Mouse (Mus musculus) brain, embryonic 14.5 days (tissue): ENCODE results near the gene Pknox2. TPM values are rescaled to one million over a fixed set of nuclear protein-coding genes. Genes with fewer than 3 reads are reported as not detected.

Experiments
- DNase-seq: peaks from one replicate; pipeline ENCODE4 v3.0.0-alpha.2; 2011; ENCODE audit warnings: low read depth
- CTCF ChIP-seq: fragments of 200-500 bp; IDR thresholded peaks from 2 replicates; pipeline ENCODE4 v1.5.1; 2012; ENCODE audit warnings: inconsistent platforms, mild to moderate bottlenecking, moderate library complexity, borderline replicate concordance; ENCODE audit not compliant: insufficient read depth, insufficient read length; ENCODE audit errors: extremely low read depth
- POLR2A ChIP-seq: fragments of 200-500 bp; IDR thresholded peaks from 2 replicates; pipeline ENCODE4 v1.6.1; 2012; ENCODE audit warnings: mild to moderate bottlenecking, inconsistent platforms, borderline replicate concordance; ENCODE audit not compliant: poor library complexity, insufficient read depth, insufficient read length, severe bottlenecking; ENCODE audit errors: extremely low read depth
- polyA plus RNA-seq: library from polyadenylated mRNA; depleted of rRNA; stranded (reverse); fragments of >200 nt; gene quantifications from 2 replicates; pipeline ENCODE4 v1.2.3, GENCODE M21; 2012

Gene Pknox2
- polyA plus RNA-seq, 1 experiment: 38.3 TPM

GRCm38 (mm10) chr9:37008090-37008489 lies 139.1 kb downstream of the Pknox2 start:
- TF ChIP-seq POLR2A (no peak), CTCF (no peak)

GRCm38 (mm10) chr9:37004676-37005075 lies 142.5 kb downstream of the Pknox2 start:
- TF ChIP-seq POLR2A (no peak), CTCF (no peak)
- no peak for DNase-seq

More at GRCm38 (mm10) chr9:37008090-37008489, 139.1 kb downstream of the Pknox2 start:
- no peak for DNase-seq

GRCm38 (mm10) chr9:37001935-37002535 lies 145.2 kb downstream of the Pknox2 start:
- TF ChIP-seq POLR2A: no peak
- no peak for TF ChIP-seq CTCF
- peak; percentile 94 for DNase-seq

GRCm38 (mm10) chr9:36999393-36999792 lies 147.8 kb downstream of the Pknox2 start:
- no peak for TF ChIP-seq CTCF
- TF ChIP-seq POLR2A: no peak
- DNase-seq: no peak

- TF ChIP-seq POLR2A: no peak
- TF ChIP-seq CTCF: no peak
- peak; percentile 53 for DNase-seq
Observed at GRCm38 (mm10) chr9:36990626-36991368, 156.4 kb downstream of the Pknox2 start.

- no peak for DNase-seq
- TF ChIP-seq CTCF (no peak), POLR2A (no peak)
Observed at GRCm38 (mm10) chr9:36989991-36990390, 157.2 kb downstream of the Pknox2 start.

GRCm38 (mm10) chr9:36985233-36985632 lies 162.0 kb downstream of the Pknox2 start:
- no peak for TF ChIP-seq POLR2A
- TF ChIP-seq CTCF: no peak

GRCm38 (mm10) chr9:36976596-36977362 lies 170.4 kb downstream of the Pknox2 start:
- no peak for TF ChIP-seq POLR2A
- peak; percentile 42; the same call in 1 of the 2 replicates for TF ChIP-seq CTCF
- DNase-seq: no peak

More at GRCm38 (mm10) chr9:36985233-36985632, 162.0 kb downstream of the Pknox2 start:
- DNase-seq: peak; percentile 63

- DNase-seq: no peak
Observed at GRCm38 (mm10) chr9:36973486-36974227, 173.6 kb downstream of the Pknox2 start.

GRCm38 (mm10) chr9:36972089-36972488 lies 175.1 kb downstream of the Pknox2 start:
- DNase-seq: peak; percentile 80
- TF ChIP-seq POLR2A (no peak), CTCF (no peak)

More at GRCm38 (mm10) chr9:36973486-36974227, 173.6 kb downstream of the Pknox2 start:
- TF ChIP-seq POLR2A: no peak
- TF ChIP-seq CTCF: peak; percentile 26; the same call in 1 of the 2 replicates
